Mouse (Mus musculus) WW6 (cell line): ENCODE results near the gene Adm2.

ENCODE experiments used
- DNase-seq: peaks from one replicate; pipeline ENCODE4 v3.0.0-alpha.2; 2013; ENCODE audit warnings: low read depth, low spot score

Adm2 gene

GRCm38 (mm10) chr15:89322670-89323522, at the start of gene Adm2:
TSS of gene Adm2 (plus strand) at chr15:89322720.
- DNase-seq, result no peak

DNA sequence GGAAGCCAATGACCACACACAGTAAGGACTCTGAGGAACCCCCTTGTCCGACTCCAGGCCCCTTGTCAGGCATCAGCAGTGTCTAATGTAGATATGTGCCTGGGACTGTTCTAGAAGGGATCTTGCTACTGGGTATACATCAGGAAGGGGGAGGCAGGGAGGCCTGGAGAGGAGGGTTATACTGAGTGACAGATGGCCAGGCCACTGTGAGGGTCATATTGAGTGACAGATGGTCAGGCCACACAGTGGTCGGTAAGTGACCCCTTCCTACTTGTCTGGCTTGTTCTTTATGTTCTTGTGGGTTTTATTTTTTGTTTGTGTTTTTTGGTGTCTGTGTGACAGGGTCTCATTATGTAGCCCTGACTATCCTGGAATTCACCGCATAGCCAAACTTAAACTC, 47.0 kb upstream of the Adm2 start:
- no peak for DNase-seq

GRCm38 (mm10) chr15:89277366-89277765, 45.2 kb upstream of the Adm2 start:
- no peak for DNase-seq

- DNase-seq, result no peak
Measured at GRCm38 (mm10) chr15:89282546-89282945, 40.0 kb upstream of the Adm2 start.

GRCm38 (mm10) chr15:89284094-89284493, 38.4 kb upstream of the Adm2 start:
- DNase-seq, result no peak

DNA sequence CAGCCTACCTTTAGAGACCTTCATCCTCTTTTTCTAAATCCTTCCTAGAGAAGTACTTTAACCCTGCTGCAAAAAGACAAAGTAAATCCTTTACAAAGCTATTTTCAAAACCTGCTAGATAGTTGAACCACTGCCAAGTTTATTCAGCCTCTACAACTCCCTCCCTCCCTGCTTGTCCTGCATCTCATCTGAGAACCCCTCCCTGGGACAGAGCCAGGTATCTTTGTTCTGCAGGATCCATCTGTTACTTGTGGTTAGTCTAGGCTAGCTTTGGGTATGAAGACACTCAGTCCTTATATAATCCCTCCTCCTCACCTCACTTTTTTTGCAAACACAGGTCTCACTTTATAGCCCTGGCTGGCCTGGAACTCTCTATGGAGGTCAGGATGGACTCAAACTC, 37.5 kb upstream of the Adm2 start:
- DNase-seq, result no peak

GRCm38 (mm10) chr15:89285478-89285877, 37.0 kb upstream of the Adm2 start:
- DNase-seq, result no peak

GRCm38 (mm10) chr15:89286114-89286513, 36.4 kb upstream of the Adm2 start:
- no peak for DNase-seq

DNA sequence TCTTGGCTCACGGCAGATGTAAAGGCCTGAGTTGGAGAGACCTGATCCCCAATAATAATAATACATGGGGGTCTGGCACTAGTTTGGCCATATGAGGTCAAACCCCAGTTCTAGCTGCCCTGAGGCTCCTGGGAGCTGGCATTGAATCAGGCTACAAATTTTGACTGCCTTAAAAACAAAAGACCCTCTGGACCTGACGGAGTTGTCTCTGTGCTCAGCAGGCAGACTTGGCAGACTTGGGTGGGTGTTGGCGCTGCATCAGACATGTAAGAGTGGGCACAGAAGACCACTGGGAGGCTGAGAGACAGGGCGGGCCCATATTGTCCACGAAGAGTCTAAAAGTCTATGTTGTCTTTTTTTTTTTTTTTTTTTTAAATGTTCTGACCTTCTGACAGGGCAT, 35.9 kb upstream of the Adm2 start:
- no peak for DNase-seq

DNA sequence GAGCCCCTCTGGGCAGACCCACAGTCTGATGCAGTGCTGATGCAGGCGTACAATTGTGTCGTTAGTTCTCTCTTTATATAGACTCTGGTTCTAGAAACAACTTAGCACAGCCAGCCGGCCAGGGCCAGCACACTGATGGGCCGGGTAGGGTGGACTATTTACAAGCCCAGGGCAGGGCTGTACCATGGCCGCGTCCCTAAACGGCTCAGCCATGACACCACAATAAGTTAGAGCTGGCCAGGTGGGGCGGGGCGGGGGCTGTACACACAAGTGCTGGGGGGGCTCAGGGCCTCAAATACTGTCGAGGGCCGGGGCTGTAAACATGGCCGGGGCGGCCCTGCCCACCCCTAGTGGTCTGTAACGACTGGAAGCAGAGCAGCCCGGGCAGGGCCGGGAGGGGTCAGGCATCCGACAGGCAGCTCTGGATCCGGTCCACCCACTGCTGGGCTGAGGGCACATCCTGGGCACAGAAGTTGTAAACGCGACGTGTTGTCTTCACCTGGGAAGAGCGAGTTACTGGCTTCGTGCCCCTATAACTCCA, 34.2 kb upstream of the Adm2 start:
- DNase-seq, result no peak

- no peak for DNase-seq
Measured at GRCm38 (mm10) chr15:89289455-89289854, 33.1 kb upstream of the Adm2 start.

- no peak for DNase-seq
Measured at GRCm38 (mm10) chr15:89291521-89291920, 31.0 kb upstream of the Adm2 start.

GRCm38 (mm10) chr15:89292795-89293194, 29.7 kb upstream of the Adm2 start:
- no peak for DNase-seq

DNA sequence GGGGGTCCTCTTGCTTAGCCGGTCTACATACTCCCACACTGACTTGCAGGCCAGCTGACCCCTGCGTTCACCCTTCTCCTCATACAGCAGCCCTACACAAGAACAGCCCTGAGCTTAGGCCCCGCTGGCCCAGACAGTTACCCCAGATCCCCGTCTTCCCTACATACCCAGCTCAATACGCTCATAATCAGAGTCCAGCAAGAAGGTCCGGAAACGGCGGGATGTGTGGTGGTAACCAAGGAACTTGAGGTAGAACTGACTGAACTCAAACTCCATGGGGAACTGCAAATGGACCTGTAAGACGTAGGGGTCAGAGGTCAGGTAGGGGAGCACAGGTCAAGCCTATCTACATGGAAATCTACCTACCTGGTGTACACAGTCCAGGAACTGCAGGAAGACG, 28.7 kb upstream of the Adm2 start:
- no peak for DNase-seq

GRCm38 (mm10) chr15:89295580-89296165, 26.8 kb upstream of the Adm2 start:
- DNase-seq, result no peak

GRCm38 (mm10) chr15:89296465-89296864, 26.1 kb upstream of the Adm2 start:
- DNase-seq, result no peak

DNA sequence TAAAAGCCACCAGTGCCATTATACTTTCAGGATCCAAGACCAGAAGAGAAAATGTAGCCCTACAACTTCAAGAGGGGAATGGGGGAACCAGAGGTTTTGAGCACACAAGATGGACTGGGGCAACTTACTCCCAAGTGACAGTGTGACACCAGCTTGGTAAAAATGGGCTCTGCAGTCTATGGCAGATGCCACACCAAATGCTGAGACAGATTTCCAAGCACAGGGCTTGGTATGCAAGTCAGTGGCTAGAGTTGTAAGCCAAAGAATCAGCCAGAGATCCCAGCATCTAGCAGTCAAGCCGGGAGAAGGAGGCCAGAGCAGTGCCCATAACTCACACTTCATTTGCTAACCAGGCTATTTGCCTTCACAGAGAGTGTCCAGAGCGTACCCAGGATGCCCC, 24.8 kb upstream of the Adm2 start:
- no peak for DNase-seq

DNA sequence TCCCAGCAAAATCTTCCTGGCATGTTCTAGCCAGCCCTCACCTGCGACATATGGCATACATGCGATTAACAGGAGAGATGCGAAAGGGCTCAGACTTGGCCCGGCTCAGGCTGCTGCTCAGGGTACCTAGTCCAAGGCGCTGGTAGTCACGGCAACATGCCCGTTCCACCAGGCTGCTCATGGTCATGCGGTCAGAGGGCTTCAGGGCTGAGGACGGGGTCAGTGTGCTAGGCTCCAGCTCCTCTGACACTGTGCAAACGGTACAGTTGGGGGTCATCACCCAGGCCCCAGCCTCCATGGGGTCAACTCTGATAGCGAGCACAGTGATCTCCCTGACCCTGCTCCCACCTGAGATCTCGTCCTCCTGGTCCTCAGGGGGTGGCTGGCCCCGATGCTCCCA, 22.3 kb upstream of the Adm2 start:
- DNase-seq, result no peak

- DNase-seq, result no peak
Measured at GRCm38 (mm10) chr15:89300600-89300999, 21.9 kb upstream of the Adm2 start.

- DNase-seq, result no peak
Measured at GRCm38 (mm10) chr15:89305966-89306365, 16.6 kb upstream of the Adm2 start.

- no peak for DNase-seq
Measured at GRCm38 (mm10) chr15:89307461-89307860, 15.1 kb upstream of the Adm2 start.

DNA sequence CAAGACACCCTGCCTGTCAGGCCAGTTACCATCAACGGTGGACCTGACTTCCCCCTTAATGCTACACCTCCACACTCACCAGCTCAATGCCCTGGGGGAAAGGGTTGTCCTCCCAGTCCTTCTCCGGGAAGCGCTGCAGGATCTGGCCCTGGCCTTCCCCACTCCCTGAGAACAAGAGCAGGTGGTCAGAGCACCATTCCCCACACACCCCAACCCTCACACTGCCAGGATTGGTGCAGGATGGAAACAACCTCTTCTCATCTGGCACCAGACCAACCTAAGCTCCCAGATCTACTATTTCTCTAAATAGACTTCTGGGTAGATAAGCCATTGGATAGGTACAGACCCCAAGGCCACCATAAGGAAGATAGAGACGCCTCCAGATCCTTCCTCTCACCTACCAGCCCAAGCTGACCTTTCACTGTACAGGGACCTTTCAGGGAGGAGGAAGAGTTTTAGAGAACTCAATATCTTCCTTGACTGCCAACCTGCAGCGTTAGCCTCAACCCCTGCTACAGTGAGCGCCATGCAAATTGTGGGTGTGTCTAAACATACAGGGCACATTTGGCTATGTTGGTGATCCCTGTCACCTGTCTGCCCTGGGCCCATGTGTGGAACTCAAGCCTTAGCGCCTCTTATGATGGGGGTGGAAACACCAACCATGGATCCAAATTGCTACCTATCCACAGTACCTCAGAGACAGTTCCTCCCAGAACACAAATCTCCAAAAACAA, 13.9 kb upstream of the Adm2 start:
- DNase-seq, result no peak
